Mouse (Mus musculus) frontal cortex, postnatal 10 days (tissue): ENCODE data around the gene Sema6c.
"Not testable (repeated sequence)": the region's sequence is repeated elsewhere in the genome, so short reads cannot be mapped to it uniquely, and the experiment has no call there.

ENCODE experiments used
- DNase-seq, 2 experiments: peaks; one replicate each; pipeline ENCODE4 v3.0.0; 2022; ENCODE audit warnings: low spot score in 2 of 2, mixed read lengths in 1 of 2

The Sema6c gene

DNA sequence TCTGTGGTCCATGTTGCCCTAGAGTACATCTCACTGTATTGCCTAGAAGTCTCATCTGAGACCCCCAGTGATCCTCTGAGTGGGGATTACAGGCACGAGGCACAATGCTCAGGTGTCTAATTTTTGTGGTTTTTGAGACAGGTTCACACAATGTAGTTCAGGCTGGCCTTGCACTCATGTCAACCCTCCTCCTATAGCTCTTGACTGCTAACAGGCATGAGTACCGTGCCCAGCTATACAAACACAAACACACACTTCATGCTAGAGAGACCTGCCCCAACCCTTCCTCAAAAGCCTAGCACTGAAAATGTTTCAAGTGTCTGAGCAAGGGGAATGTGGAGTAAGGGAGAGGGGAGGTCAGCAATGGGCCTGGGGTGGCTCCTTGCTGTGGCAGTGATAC is 25.8 kb downstream of the Sema6c start:
- DNase-seq, result no peak

DNA sequence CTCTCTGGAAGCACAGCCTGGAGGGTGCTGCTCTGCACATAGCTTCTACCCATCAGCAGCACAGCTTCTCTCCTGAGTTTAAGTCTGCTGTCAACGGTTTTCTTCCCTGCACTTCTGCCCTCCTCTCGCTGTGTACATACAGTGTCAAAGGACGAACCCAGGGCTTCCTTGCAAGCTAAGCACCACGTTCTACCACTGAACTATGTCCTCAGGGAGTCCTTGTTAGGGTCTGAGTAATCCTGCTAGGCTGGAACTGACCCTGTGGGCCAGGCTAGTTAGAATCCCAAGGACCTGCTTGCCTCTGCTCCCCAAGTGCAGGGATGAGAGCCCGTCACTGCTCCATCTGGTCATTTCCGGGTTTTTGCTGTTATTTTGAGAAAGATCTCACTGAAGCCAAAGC is 26.6 kb downstream of the Sema6c start:
- DNase-seq, result no peak

DNA sequence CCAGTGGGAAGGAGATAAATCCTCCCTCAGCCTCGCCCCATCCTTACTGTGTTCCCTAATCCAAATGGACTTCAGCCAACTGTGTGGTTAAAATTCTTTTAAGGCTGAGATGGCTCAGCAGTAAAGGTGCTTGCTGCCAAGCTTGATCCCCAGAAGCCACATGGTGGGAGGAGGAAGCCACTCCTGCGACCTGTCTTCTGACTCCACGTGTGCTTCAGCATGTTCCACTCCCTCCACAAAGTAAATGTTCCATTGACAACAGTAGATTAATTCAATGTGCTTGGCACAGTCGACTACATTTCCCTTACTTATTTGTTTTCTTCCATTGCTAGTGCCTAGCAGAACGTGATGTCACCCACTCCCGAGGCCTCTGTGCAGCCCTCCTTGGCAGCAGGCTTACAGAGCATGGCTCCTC is 34.5 kb downstream of the Sema6c start:
- no peak for DNase-seq

DNA sequence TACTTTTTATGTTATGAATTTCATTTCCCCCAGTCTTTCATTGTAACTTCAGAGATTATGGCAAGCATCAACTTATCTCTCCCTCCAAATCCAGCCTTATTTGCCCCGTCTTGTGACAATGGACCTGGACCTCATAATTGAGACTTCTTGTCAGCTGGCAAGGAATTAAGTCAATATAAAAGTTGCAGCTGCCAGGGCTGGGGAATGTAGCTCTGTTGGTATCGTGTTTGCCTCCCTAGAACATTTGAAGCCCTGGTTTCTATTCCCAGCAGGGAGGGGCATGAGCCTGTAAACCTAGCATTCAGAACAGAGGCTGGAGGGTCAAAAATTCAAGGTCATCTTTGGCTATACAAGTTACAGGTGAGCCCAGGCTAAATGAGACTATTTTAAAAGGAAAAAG is 35.5 kb downstream of the Sema6c start:
- no peak for DNase-seq

DNA sequence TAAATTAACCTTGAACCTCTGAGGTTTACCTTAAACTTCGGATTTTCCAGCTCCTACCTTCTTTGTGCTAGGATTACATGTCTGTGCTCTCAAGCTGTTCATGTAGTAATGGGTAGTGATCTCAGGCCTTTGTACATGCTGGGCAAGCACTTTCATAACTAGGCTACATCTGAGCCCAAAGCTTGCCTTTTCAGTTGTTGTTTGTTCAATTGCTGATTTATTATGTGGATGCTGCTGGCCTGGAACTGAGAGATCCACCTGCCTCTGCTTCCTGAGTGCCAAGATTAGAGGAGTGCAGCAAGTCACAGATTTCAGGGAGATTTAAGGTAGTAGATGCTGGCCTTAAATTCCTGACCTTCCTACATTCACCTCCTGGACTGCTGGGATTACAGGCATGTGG is 38.8 kb downstream of the Sema6c start:
- no peak for DNase-seq

DNA sequence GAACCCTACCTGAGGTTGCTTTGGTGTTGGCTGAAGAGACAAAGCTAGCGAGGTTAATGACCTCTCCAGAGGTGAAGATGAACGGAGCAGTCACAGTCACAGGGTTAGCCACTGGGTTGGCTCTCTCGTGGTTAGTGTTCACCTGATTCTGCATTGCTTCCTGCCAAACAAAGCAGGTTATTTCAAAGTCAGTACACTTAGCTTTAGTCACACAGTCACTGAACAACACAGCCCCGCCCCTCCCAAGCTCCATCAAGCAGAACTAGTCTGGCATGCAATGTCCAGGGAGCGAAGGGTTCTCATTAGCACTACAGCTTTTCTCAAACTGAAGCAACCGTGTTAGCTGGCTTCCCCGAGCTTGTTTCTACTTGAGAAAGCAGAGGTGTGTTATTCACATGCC is 39.9 kb downstream of the Sema6c start:
- DNase-seq, result no peak

DNA sequence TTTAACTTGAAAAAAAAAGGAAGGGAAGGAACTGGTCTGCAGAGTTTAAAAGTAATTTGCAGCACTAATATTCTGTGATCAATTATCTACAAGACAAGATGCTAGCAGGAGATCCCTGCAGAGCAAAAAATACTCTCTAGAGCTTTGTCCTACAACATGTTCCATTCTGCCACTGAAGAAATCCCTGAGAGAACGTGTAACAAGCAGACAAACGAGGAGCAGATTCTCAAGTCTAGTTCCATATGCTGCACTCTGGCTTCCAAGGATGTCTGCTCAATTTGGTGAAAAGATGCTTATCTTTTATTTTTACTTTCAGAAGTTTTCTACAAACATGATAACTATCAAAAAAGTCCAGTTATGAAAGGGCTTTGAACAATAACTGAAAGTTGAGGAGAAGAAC is 40.3 kb downstream of the Sema6c start:
- no peak for DNase-seq

DNA sequence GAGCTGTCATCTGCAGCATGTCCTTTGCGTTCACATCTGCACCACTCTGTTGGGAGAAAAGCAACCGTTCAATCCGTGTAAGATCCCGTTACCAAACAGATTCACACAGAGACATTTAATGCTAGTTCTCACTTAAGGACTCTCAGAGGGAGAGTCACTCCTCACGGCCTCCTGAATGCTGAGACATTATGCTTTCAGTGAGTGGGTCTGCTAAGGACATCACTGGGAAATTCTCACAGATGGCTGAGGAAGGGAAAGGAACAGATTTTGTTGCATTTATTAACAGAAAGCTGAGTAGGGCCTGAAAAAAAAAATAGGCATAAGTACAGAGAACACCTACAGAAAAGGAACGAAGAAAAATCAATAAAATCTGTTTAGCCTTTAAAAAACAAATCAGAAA is 43.6 kb downstream of the Sema6c start:
- no peak for DNase-seq

DNA sequence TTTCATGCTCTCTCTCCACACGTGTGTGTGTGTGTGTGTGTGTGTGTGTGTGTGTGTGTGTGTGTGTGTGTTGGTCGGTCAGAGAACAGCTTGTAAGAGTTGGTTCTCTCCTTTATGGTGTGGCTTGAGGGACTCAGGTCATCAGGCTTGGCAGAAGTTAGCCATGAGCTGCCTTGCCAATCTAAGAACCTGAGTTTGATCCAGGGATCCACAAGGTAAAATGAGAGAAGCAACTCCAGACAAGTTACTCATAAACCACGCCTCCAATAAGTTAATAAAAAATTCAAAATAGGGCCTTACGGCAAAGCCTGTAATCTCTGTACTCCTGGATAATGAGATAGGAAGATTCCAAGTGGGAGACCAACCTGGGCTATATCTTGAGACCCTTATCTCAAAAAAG is 48.0 kb downstream of the Sema6c start:
- no peak for DNase-seq

DNA sequence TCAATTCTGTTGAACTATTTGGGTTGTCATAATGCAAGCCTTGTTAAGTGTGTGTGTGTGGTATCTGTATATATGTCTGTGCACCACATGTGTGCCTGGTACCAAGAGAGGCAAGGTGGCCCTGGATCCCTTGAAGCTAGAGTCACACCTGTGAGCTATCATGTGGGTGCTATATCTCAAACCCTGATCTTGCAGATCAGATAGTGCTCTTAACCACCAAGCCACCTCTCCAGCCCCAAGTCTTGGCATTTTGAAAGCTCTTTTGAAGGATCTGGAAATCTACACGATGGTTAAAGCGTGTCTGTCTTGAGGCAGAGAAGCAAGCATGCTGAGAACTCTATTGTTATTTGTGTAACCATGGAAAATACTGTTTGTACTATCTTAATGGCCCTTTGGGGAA is 50.3 kb downstream of the Sema6c start:
- DNase-seq, result no peak

DNA sequence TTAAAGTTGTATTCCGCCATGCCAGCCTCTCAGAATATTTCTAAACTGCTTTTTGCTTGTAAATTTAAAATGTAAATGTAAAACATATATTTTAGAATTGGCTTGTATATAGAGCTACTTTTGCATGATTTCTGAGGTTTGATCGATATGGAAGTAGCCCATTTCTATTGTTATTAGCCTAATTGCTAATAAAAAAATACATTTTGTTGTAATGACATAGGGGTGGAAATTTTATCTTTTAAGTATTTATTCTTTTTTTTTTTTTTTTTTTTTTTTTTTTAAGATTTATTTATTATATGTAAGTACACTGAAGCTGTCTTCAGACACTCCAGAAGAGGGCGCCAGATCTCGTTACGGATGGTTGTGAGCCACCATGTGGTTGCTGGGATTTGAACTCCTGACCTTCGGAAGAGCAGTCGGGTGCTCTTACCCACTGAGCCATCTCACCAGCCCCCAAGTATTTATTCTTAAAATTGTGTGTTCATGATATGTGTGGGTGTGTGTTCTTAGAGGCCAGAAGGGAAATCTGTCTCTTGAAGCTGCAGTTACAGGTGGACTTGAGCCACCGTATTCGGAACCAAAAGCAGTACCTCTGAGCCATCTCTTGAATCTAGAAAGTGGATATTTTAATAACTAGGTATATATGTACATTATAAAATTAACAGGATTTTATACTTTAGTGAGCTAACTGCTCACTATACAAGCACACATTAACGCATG is 52.8 kb downstream of the Sema6c start:
- DNase-seq, result not testable (repeated sequence)

DNA sequence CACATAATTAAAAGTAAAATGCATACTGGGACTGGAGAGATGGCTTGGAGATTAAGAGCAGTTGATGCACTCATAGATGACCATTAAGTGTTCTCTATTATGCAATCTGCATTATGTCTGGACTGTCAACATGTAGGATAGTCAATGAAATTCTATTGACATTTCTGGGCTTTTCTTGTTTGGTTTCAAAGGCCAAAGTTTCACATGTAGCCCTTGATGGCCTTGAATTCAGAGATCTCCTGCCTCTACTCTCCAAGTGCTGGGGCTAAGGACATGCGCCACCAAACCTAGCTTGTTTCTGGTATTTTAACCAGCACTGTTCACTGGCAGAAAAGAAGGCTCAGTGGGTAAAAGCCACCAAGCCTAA is 53.3 kb downstream of the Sema6c start:
- DNase-seq, result no peak

DNA sequence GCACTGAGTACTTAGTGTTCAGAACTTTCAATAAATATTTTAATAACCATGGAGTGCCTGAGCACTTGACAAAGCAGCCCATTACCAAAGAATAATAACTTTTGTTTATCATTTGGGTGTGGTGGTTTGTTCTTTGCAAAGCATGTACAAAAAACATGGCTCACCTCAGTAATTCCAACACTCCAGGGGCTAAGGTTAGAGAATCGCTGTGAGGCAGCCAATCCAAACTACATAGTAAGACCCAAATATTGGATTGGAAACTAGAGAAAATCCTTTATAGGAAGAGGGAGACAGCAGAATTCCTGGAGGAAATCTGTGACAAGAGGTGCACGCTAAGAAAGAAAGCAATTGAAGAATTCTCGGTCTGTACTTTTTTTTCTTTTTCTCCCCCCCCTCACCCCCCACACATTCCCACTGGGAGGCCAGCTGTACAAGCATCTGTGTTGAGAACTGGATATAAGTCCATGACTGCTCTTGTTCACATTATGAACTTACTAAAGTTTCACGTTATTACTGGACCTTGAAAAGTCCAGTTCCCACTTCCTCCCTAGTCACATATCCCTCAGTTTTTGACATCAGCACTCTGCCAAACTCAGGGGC is 56.5 kb downstream of the Sema6c start:
- DNase-seq, result no peak

DNA sequence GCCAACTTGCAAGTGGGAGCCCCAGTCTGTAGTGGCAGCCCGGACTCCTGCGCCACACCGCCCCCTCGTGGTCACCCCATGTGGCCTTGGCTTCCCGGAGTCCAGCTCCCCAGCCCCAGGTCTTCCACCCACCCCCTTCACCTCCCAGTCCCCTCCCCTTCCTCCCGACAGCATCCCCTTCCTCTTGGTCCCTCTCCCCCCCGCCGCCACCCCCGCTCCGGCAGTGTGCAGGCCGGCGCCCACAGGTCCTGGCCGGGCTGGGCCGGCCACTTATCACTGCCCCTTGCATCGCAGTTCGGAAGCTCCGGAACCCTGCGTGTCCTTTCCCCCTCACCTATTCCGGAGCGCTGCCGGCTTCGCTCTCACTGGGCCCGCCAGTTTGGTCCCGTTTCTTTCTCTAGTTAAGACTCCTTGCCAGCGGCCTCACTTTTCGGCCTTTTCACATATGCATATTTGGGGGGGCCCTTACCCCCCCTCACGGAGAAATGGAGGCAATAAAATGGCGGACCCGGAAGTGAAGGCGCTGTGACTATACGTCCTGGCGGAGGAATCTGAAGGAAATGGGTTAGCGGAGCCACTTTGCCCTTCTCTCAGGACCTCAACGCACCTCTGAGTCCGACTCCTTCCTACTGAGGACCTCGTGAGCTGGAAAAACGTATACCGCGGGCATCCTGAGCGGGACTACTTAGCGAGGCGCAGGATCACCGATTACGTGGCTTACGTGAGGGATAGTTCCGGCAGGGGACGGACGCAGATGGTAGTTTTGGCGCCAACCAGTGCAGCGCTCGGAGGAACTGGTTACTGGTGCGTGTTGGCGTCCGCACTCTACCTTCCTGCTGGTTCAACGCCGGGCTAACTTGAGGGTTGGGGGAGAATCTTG is 57.2 kb downstream of the Sema6c start, which contains the start of gene Gabpb2:
Gabpb2 (minus strand) TSS at position 662 of the 880 bp plus-strand sequence.
- peak; percentile 86 to 90 for DNase-seq

DNA sequence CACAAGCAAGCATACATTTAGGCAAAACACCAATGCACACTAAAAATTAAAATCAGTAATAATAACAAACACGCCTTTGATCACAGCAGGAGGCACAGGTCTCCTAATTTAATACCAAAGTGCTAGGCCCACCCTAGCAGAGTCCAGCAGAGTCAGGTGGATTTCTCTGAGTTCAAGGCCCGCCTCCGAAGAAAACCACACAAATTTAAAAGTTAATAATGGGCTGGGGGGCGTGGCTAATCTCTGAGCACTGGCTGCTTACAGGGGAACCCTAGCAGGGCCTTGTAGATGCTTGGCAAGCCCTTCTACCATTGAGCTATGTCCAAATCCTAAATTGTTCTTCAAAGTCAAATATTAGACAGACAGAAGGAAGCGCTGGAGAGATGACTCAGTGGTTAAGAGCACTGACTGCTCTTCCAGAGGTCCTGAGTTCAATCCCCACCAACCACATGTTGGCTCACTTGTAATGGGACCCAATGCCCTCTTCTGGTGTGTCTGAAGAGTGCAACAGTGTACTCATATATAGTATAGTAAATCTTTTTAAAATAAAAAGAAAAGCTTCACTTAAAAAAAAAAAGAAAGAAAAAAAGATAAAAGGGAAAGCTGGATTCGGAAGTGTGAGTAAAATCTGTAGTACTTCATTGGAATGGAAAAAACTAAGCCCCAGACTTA is 58.3 kb downstream of the Sema6c start:
- no peak for DNase-seq

DNA sequence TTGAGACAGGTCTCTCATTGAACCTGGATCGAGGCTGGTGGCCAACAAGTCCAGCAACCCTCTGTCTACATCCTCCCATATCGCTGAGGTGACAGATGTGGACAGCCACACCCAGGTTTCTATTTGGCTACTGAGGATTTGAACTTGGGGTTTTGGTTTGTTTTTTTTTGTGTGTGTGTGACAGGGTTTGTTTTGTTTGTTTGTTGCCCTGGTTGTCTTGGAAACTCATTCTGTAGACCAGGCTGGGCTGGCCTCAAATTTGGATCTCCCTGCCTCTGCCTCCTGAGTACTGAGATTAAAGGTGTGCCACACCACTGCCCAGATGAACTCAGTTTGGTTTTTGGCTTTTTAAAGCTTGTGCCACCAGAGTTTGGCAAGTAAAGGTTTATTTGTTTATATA is 62.8 kb downstream of the Sema6c start:
- no peak for DNase-seq
